Mouse (Mus musculus): Measurements from ENCODE around the gene Ripply1.

Gene Ripply1

GRCm38 (mm10) chrX:139782278-139783044, at the start of gene Ripply1:
Ripply1 (minus strand) TSS chrX:139782353.
- DNase-seq (ENCODE audit: low read depth, low spot score), result no peak

GRCm38 (mm10) chrX:139828363-139829092, 46.4 kb upstream of the Ripply1 start:
- no peak for DNase-seq (ENCODE audit: low read depth, low spot score)

- no peak for DNase-seq (ENCODE audit: low read depth, low spot score)
These were observed 44.8 kb upstream of the Ripply1 start for GRCm38 (mm10) chrX:139826926-139827325.

- DNase-seq (ENCODE audit: low read depth, low spot score), result no peak
These were observed 43.2 kb upstream of the Ripply1 start for GRCm38 (mm10) chrX:139825402-139825801.

- no peak for DNase-seq (ENCODE audit: low read depth, low spot score)
These were observed 33.0 kb upstream of the Ripply1 start for GRCm38 (mm10) chrX:139815201-139815600.

GRCm38 (mm10) chrX:139814018-139814635, 32.0 kb upstream of the Ripply1 start:
- no peak for DNase-seq (ENCODE audit: low read depth, low spot score)

- DNase-seq (ENCODE audit: low read depth, low spot score), result no peak
These were observed 31.3 kb upstream of the Ripply1 start for GRCm38 (mm10) chrX:139813299-139814002.

- peak; percentile 37 for DNase-seq (ENCODE audit: low read depth, low spot score)
These were observed 30.6 kb upstream of the Ripply1 start for GRCm38 (mm10) chrX:139812636-139813298.

GRCm38 (mm10) chrX:139808501-139808900, 26.3 kb upstream of the Ripply1 start:
- DNase-seq (ENCODE audit: low read depth, low spot score), result no peak

GRCm38 (mm10) chrX:139808085-139808484, 25.9 kb upstream of the Ripply1 start:
- DNase-seq (ENCODE audit: low read depth, low spot score), result no peak

GRCm38 (mm10) chrX:139807391-139807790, 25.2 kb upstream of the Ripply1 start:
- DNase-seq (ENCODE audit: low read depth, low spot score), result no peak

GRCm38 (mm10) chrX:139805918-139806317, 23.8 kb upstream of the Ripply1 start:
- no peak for DNase-seq (ENCODE audit: low read depth, low spot score)

GRCm38 (mm10) chrX:139803028-139803427, 20.9 kb upstream of the Ripply1 start:
- DNase-seq (ENCODE audit: low read depth, low spot score), result no peak

- no peak for DNase-seq (ENCODE audit: low read depth, low spot score)
These were observed 18.3 kb upstream of the Ripply1 start, which contains the start of gene Cldn2 for GRCm38 (mm10) chrX:139800406-139800878. Cldn2 (plus strand) TSS chrX:139800828.

GRCm38 (mm10) chrX:139799953-139800352, 17.8 kb upstream of the Ripply1 start:
- DNase-seq (ENCODE audit: low read depth, low spot score), result no peak

- no peak for DNase-seq (ENCODE audit: low read depth, low spot score)
These were observed 15.7 kb upstream of the Ripply1 start for GRCm38 (mm10) chrX:139797875-139798274.

- no peak for DNase-seq (ENCODE audit: low read depth, low spot score)
These were observed 13.9 kb upstream of the Ripply1 start for GRCm38 (mm10) chrX:139796037-139796436.

GRCm38 (mm10) chrX:139794072-139794845, 12.1 kb upstream of the Ripply1 start:
- no peak for DNase-seq (ENCODE audit: low read depth, low spot score)

- peak; percentile 14 for DNase-seq (ENCODE audit: low read depth, low spot score)
These were observed 3.6 kb upstream of the Ripply1 start for GRCm38 (mm10) chrX:139785764-139786163.

GRCm38 (mm10) chrX:139783045-139783422, 881 bp upstream of the Ripply1 start:
- peak; percentile 62 for DNase-seq (ENCODE audit: low read depth, low spot score)
